Mouse (Mus musculus) B cell, adult 2 months (primary cell): ENCODE measurements around the gene Tvp23b.
A peak's percentile ranks its signal among the peaks of the same experiment; 100 is the strongest.

Source experiments
- DNase-seq, 2 experiments: peaks; one replicate each; pipeline ENCODE4 v3.0.0; 2022

Gene Tvp23b

GRCm38 (mm10) chr11:62901699-62902323, 22.6 kb downstream of the Tvp23b start:
- peak; percentile 53 to 63 for DNase-seq

- no peak for DNase-seq
These were observed 24.7 kb downstream of the Tvp23b start for GRCm38 (mm10) chr11:62903871-62904495.

GRCm38 (mm10) chr11:62909720-62910306, 30.6 kb downstream of the Tvp23b start:
- DNase-seq, result peak; percentile 33 to 55

- DNase-seq, result no peak
These were observed 32.1 kb downstream of the Tvp23b start for GRCm38 (mm10) chr11:62911362-62911761.

GRCm38 (mm10) chr11:62913141-62913540, 33.9 kb downstream of the Tvp23b start:
- DNase-seq, result no peak

GRCm38 (mm10) chr11:62914532-62914931, 35.3 kb downstream of the Tvp23b start:
- peak in 1 of 2 experiments; percentile 34 for DNase-seq

GRCm38 (mm10) chr11:62915486-62915885, 36.2 kb downstream of the Tvp23b start:
- DNase-seq, result no peak

GRCm38 (mm10) chr11:62916765-62917164, 37.5 kb downstream of the Tvp23b start:
- no peak for DNase-seq

- DNase-seq, result no peak
These were observed 40.9 kb downstream of the Tvp23b start for GRCm38 (mm10) chr11:62919946-62920742.

- no peak for DNase-seq
These were observed 41.4 kb downstream of the Tvp23b start for GRCm38 (mm10) chr11:62920743-62921050.

- DNase-seq, result peak; percentile 65 to 69
These were observed 42.1 kb downstream of the Tvp23b start for GRCm38 (mm10) chr11:62921052-62921977.

- no peak for DNase-seq
These were observed 45.0 kb downstream of the Tvp23b start for GRCm38 (mm10) chr11:62924091-62924761.

- DNase-seq, result no peak
These were observed 50.5 kb downstream of the Tvp23b start for GRCm38 (mm10) chr11:62929799-62930198.

- no peak for DNase-seq
These were observed 51.3 kb downstream of the Tvp23b start for GRCm38 (mm10) chr11:62930574-62930973.

GRCm38 (mm10) chr11:62931141-62931540, 51.9 kb downstream of the Tvp23b start:
- DNase-seq, result no peak

- DNase-seq, result no peak
These were observed 53.8 kb downstream of the Tvp23b start for GRCm38 (mm10) chr11:62933099-62933498.

- DNase-seq, result no peak
These were observed 55.7 kb downstream of the Tvp23b start for GRCm38 (mm10) chr11:62934795-62935514.

GRCm38 (mm10) chr11:62937986-62938385, 58.7 kb downstream of the Tvp23b start:
- no peak for DNase-seq

- DNase-seq, result no peak
These were observed 59.7 kb downstream of the Tvp23b start for GRCm38 (mm10) chr11:62938921-62939320.

GRCm38 (mm10) chr11:62940176-62940575, 60.9 kb downstream of the Tvp23b start:
- DNase-seq, result no peak

GRCm38 (mm10) chr11:62943538-62943937, 64.3 kb downstream of the Tvp23b start:
- DNase-seq, result no peak
